Mouse (Mus musculus) bone marrow macrophage, adult 2 months (primary cell): ENCODE results near the gene Fam122a.

Source experiments
- CTCF ChIP-seq: IDR thresholded peaks from 2 replicates; pipeline ENCODE4 v1.5.1; 2012; ENCODE audit warnings: low read depth, mild to moderate bottlenecking, low read length, moderate library complexity
- POLR2A ChIP-seq: IDR thresholded peaks from 2 replicates; pipeline ENCODE4 v1.6.1; 2012; ENCODE audit warnings: mild to moderate bottlenecking, low read depth, low read length, borderline replicate concordance

GRCm38 (mm10) chr19:24444322-24444721, 32.8 kb downstream of the Fam122a start:
- TF ChIP-seq POLR2A, result no peak
- TF ChIP-seq CTCF, result no peak
